Mouse (Mus musculus): Measurements from ENCODE around the gene Dok3.

Gene Dok3

DNA sequence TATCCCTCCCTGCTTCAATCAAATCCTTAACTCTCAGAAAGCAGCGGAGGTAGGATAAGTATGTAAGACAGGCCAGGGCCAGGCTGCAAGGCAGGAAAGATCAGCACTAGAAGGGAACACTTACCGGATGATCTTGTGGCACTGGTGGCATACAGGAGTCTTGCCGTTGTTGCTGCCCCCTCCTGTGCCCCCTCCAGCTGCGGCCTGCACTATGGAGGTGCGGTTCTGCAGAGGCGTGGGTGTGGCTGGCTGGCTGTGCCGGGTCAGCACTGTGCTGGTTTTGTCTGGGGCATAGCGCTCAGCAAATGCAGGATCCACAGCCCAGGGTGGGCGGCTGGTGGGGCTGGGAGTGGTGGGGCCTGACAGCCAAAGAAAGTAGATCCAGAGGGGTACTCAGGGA lies 23.3 kb downstream of the Dok3 start:
- DNase-seq = no peak

DNA sequence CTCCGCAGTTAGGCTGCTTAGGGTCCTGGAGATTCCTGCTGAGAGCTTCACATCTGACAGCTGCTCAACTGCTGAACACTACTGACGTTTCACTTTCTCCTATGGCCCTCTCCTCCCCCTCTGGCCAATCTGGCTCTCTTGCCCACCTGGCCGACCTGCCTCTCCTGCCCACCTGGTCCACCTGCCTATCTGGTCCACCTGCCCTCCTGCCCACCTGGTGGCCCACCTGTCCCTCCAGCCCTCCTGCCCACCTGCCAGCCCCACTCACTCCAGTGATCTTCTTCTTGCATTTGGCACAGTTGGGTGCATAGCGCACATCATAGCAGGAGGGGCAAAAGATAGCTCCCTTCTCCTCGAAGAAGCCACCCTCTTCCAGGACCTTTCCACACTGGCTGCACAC lies 24.7 kb downstream of the Dok3 start:
- no peak for DNase-seq

DNA sequence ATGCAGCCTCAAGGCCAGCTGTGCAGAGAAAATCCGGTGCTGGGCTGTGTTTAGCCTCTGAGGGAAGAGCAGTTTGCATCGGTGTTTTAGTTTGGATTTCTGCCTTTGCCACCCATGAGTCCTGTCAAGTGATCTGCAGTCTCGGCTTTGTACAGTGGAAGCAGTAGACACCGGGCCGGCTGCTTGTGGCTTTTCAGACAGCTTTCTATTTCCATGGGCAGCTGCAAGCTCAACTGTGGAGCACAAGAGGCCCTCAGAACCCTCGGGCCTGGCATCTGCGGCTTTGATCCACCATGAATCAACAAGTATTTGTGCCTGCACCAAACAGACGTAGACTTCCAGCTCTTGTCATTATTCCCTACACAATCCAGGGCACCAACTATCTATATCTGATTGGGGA lies 26.7 kb downstream of the Dok3 start:
- DNase-seq = peak; percentile 18

DNA sequence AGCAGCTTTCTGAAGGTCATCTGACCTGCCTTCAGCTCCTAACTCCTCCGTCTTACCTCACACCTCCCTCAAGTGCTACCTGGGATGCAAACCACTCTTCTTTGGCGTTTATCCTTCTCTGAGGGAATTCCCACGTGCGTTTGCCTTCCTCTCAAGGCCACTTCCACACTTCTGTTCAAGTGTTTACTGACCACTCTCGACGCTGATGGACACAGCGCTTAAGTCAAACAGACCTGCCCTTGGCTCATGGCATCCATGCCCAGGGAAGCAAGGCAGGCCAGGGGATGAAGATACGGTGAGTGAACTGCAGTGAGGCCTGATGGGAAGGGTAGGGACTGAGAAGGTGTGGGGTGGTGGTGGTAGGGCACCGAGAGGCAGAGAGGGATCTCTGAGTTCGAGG lies 28.5 kb downstream of the Dok3 start:
- DNase-seq = no peak

DNA sequence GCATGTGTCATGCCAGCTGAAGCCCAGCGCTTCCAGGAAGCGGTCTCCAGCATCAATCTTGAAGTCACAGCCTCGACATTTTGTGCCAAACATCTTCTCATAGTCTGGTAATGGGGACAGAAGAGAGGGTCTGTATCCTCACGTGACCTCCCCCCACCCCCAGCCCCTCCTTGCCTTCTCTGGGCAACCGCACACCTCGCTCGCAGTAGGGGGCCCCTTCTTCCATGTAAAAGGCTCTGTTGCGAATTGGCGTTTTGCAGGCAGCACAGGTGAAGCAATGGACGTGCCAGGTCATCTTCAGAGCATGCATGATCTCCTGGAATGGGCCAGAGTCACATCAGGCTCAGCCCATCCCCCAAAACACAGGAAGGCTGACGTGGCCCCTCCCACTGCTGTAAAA lies 30.2 kb downstream of the Dok3 start:
- DNase-seq = no peak

DNA sequence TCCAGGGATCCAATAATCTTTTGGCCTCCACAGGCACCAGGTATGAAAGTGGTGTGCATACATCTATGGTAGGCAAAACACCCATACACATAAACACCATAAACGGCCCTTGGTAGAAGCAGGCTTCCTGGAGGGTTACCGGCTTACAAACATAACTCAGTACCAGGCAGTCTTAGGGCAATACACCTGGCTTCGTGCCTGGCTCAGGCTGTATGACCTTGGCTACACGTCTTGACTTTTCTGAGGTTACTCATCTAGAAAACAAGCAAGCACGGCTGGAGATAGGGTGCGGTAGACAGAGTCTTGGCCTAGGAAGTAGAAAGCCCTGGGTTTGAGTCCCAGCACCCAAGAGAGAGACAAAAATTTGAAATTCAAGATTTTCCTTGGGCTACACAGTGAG lies 32.4 kb downstream of the Dok3 start:
- DNase-seq = no peak

DNA sequence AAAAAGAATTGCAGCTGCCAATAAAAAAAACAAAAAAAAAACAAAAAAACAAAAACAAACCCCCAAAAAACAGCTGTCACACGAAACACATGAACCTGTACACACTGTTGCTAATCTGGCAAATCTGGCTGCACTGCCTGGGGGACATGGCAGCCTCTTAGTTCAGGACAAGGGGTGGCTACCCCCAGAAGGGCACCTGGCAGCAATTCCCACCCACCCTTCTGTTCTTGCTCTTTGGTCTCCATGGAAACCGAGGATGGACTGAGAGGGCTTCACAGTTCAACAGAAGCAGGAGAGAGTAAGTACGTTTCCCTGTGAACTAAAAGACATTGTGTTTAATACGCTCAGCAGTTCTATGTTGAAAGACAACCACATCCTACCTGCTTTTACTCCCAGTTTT lies 33.4 kb downstream of the Dok3 start:
- no peak for DNase-seq

DNA sequence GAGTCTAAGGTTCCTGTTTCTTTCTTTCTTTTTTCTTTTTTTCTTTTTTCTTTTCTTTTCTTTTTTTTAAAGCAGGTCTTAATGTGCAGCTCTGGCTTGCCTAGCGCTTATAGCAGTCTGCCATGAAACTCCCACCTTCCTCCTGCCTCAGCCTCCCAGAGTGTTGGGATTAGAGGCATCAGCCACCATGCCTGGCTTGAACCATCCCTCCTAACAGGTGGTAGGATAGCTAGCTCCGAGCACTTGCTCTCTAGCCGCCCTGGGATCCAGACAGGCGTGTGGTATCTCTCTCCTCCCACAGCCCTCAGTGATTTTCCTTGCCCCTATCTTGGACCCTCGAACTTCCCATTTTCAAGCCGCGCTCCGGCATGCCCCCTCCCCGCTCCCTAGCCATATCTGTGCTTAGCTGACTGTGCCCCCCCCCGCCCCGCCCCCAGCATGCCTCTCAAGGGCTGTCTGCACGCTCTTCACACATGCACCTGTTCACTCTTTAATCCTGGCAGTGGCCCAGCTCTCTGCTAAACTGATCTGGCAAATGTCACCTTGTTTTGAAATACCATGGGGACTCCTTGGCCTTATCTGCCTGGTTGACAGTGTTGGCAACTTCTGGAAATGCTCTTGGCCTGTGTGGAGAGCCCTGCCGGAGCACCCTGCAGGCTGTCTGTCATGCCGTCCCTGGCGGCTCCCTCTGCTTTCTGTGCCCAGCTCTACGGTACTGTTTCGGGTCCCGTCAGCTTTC lies 34.0 kb downstream of the Dok3 start:
- DNase-seq = no peak

DNA sequence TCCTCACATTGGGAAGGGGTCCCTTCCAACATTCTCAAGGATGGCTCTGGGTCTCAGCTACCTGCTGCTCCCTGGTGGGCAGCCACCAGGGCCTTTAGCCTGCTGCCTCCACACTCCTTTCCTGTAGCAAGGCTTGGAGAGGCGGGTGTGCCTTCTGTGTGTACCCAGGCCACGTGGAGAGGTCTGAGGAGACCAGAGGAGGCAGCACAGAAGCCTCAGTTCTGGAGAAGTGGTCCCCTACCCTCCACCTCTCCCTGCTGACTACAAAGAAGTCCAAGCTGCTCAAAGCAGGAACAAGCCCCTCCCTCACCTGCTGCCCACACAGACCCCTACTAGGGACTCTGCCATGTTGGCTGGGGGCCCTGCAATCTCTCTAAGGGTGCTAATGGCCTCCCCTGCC lies 34.8 kb downstream of the Dok3 start:
- DNase-seq = no peak

DNA sequence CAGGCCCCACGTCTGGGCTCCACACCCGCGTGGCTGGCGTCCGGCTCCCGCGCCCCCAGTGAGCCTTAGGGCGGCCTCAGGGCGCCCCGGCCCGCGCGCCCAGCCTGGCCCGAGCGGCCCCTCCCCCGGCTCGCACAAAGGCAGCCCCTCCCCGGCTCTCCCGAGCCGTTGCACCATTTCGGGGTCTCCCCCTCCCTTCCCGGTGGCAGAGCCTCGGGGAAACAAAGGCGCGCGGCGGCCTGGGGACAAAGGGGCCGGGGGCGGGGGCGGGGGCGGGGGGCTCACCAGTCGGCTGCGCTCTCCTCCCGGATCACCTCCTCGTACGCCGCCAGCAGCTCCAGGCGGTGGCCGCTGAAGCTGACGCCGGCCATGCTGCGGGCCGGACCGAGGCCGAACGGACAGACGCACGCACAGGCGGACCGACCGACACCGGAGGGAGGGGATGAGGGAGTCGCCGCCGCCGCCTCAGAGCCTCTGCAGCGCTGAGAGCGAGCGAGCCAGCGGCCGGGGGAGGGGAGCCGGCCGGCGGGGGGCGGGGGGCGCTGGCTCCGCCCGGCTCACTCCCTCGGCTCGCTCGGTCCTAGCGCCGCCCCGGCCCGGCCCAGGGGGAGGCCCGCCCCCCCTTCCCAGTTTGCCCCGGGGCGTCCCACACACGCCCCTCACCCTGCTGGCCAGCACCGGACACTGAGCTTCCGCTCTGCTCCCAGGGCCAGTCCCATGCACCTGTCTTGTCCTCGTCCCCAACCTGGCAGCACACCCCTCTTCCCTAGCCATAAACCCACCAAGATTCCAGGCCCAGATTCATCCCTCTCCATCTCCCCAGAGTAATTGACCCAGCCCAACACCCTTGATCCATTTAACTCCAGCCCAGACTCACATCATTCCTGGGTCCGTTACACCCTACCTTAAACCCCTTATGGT lies 41.3 kb downstream of the Dok3 start, which contains the start of gene Dbn1:
TSS of gene Dbn1 (minus strand) at position 534 of the 921 bp plus-strand sequence.
- DNase-seq = no peak

DNA sequence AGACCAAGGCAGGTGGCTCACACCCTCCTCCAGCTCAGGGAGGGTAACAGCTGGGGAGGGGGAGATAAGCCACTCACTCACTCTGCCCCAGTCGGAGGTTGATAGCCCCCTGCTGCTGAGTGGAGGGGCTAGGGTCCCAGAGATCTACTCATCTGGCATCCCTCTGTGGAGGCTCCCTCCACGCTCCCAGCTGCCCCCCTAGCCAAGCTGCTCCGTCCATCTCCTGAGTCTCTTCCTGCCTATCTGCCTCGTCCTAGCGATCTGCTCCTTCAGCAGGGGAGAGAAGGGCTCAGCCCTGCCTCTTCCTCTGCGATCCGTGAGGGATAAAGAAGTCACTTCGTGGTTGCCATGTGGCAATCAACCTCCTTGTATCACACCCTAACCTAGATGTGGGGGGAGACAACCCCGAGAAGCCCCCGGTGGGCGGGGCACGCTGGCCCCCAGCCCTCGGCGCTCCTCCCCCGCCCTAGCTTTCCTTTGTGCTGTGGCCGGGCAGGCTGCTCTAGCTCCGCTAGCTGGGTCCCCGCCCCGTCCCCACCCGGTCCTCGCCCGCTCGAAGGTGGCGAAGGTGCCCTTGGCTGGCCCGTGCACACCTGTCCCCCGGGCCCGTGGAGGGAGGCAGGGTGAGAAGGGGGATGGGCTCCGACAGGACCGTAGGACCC lies 42.0 kb downstream of the Dok3 start:
- no peak for DNase-seq

DNA sequence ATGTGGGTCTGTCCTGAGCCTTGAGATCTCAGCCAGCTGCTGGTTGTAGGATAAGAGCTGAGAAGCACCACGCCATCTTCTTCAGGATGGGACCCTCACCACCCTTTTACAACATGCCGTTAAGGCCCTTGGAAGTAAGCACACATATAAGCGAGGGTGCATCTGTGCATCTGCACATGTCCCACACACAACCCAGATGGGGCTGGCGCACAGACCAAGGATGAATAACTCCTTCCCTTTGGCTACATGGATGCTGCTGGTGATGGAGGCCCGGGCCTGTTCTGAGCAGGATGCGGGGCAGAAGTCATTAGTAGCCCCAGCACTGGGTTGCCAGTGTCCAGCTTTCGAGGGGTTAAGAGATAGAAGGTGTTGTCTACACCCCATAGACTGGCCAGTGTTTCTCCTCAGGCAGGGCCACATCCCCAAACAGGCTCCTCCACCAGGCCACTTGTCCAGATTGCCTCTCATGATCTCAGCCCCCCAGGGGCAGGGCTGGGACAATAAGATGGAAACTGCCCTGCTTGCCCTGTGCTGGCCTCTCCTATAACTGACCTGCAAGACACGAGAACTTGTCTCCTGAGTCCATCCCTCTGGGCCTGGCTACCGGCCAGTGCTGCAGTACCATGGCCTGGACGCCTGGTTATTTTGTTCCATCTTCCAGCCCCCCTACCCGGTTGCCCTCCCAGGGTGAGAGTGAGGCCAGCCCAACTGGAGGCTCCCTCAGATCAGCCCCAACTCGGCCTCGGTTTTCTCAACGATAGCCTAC lies 42.9 kb downstream of the Dok3 start:
- DNase-seq = no peak

DNA sequence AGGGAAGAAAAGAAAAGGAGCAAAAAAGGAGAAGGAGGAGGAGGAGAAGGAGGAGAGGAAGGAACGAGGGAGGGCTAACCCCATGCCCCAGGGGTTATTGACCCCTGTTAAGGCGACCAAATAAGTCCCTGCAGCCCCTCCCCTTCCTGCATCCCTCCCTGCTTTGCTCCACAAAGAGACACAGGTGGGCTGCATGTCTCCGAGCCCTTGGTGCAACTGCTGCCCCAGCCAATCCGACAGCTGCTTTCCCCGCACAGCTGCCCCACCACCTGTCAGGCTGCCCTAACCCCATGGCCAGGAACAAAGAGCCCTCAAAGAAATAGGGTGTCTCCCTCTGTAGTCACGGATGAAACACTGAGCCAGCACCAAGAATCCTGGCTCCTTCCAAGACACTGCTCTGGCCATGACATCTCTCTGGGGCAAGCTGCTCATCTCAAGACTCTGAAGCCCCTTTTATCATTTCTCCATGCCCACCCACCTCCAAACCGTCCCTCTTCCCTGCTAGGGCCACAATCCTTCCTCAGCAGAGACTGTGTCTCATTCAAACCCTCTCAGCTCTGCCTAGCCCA lies 44.5 kb downstream of the Dok3 start:
- DNase-seq = peak; percentile 52

DNA sequence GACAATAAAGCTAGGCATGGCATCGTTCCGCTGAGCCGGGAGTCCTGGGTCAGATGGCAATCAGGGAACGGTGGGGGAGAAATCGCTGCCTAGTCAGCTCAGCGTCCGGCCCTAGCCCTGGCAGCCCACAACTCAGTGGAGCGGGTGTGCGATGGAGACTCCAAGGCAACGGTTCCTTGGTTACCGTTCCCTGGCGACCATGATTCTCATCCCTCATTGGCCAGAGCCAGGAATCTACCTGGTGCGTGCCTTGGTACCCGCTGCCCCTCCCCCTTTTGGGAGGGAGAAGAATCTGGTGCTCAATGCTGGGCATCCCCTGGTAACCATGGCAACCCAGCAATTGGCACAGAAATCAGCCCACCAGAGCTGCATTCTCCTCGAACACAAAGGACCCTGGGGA lies 45.5 kb downstream of the Dok3 start:
- DNase-seq = no peak

DNA sequence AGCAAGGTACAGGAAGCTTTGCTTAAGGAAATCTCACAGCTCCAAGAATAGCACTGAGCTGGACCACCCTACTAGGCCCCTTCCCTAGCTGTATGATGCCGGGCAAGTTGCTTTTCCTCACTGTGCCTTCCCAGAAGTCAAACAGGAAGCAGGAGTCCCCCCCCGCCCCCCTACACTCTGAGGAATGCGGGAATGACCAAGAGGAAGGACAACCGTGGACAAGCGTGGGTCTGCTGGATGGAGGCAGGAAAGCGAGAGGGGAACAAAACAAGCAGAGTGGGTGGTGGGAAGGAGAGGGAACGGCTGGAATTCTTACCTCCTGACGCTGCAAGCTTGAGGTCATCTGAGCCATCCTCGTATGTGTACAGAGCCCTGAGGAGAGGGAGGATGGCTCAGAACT lies 46.0 kb downstream of the Dok3 start:
- no peak for DNase-seq

DNA sequence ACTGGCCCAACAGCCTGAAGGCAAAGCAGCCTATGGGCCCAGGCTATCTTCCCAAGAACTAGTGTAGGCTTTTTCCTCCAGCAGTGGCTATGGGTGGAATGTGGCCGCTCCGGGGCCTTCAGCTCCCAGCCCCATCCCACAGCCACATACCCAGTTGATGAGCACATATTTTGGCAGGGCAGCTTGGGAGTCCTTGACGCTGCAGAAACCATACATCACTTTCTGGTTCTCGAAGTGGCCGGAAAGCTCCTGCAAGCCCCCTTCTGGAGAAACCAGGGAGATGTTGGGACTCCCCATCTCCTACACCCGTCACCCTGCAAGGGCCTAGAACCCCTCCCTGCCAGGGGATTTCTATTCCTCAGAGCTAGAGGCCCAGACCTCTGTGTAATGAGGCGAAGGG lies 46.6 kb downstream of the Dok3 start:
- DNase-seq = no peak

DNA sequence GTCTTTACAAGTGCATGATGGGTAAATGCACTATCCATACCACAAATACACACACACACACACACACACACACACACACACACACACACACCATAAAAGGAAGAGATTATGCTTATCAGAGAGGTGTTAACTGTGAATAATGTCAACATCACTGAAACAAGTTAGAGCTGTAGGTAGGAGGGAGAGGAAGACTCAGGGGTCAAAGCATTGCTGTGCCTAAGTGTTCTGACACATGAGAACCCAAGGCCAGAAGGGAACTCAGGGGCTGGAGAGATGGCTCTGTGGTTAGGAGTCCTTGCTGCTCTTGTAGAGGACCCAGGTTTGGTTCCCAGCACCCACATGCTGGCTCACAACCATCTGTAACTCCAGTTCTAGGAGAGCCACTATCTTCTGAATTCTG lies 49.2 kb downstream of the Dok3 start:
- no peak for DNase-seq

DNA sequence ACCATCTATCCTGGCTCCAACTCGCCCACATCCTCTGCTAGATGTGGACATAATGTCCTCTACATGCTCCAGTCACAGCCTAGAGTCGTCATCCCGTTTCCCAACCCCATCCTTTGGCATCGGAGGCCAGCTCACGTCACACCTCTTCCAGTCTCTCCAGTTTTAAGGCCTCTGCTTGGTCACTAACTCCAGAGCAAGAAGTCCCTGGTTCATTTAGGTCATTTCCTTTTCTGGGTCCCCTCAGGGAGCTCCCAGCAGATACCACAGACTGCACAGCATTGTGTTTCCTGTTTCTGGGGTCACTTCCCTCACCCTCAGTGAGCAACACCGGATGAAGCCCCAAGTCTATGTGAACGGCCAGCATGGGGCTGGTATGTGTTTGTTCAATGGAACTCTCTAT lies 50.1 kb downstream of the Dok3 start:
- no peak for DNase-seq

DNA sequence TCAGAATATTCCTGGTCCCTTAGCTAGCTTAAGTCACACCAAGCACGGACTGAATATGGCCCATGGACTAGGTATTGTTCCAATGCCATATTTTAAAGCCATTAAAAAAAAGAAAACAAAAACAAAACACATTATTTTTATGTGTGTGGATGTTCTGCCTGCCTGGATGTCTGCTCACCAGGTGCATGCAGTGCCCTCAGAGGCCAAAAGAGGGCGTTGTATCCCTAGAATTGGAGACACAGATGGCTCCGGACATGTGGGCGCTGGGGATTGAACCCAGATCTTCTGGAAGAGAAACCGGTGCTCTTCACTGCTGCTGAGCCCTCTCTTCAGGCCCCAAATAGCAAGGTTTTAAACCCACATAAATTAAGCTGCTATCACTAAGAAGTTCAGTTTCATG lies 51.1 kb downstream of the Dok3 start:
- DNase-seq = peak; percentile 34

DNA sequence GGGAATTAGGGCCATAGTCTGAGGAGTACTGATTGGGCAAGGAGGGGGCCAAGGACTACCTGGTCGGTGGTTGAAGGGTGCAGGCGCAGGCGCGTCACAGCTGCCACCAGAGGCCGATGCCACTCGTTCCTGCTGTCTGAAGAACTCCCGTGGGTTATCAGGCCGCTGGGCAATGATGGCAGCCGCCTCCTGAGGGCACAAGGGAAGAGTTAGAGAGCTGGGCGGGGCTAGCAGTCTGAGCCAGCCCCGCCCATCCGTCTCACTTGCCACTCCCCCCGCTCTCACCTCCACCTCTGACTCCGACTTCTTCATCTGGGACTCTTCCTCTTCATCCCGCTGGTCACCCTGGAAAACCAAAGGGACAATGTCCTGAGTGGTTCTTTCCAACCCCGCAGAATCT lies 51.6 kb downstream of the Dok3 start:
- no peak for DNase-seq

DNA sequence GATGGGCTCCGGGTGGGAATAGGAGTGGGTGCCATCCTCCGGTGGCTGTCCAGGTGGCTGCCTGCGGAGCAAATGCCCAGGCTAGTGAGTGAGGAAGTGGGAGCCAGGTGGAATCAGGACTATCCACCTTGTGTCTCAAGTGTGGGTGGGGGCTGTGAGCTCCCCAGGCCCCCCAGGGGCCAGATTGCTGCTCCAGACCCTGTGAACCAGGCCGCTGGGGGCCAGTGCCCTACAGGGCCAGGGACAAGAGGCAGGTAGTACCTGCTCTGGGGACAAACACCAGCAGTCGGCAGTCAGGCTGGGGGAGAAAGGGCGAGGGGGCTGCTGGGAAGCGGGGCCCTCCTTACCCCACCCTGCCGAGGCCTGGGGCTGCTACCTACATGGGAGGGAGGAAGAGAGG lies 52.8 kb downstream of the Dok3 start:
- DNase-seq = no peak

DNA sequence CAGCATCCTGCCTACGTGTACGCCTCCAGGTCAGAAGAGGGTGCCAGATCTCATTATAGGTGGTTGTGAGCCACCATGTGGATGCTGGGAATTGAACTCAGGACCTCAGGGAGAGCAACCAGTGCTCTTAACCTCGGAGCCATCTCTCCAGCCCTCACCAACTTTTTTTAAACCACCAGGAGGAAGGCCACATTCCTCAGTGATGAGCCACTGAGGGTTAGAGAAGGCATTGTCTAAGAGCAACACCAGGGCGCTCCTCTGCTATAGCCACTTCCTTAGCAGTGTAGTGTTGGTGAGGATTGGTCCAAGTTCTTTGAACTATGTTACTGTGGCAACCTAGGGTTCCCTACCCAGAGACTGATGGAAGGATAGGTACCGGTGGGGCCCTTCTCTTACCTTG lies 53.3 kb downstream of the Dok3 start:
- no peak for DNase-seq

DNA sequence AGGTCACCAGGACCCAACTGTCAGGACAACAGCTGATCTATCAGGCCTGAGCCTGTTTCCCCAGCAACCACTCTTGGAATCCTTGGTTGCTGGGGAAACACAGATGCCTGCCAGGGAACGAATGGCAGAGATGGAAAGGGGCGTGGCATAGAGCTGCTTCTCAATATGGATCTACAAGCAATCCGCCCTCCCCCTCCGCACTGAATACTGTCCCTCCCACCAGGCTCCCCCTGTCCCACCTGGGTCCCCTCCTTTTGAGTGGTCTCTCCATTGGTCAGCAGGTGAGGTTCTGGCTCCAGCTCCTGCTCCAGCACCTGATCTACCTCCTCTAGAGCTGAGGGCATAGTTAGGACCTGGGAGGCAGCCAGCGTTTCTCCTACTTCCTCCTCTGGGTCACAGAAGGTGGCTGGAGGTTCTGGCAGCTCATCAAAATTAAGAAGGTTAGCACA lies 54.5 kb downstream of the Dok3 start:
- DNase-seq = no peak
